Mouse (Mus musculus): ENCODE data around the gene Nufip1. TPM values are rescaled to one million over a fixed set of nuclear protein-coding genes. Genes with fewer than 3 reads are reported as not detected.

The Nufip1 gene
- polyA plus RNA-seq, 1 experiment from 2014 or later = 16.5 TPM

GRCm38 (mm10) chr14:76145868-76146267, 35.2 kb downstream of the Nufip1 start:
- Histone ChIP-seq H3K36me3 (no peaks in the 10 kb centered on the region), H3K27ac (no peak overlapping the region), H3K9ac (no peak overlapping the region), H3K27me3 (no peaks in the 10 kb centered on the region), H3K4me2 (no peak overlapping the region), H3K4me1 (peaks cover 18% of the 10 kb centered on the region), H3K4me3 (no peak overlapping the region), H3K9me3 (no peaks in the 10 kb centered on the region)
- ATAC-seq (ENCODE audit: borderline replicate concordance, extremely low read depth, low FRiP score, low TSS enrichment) = no peak
- WGBS = 40% methylated on average over 7 of the region's 7 CpGs

DNA sequence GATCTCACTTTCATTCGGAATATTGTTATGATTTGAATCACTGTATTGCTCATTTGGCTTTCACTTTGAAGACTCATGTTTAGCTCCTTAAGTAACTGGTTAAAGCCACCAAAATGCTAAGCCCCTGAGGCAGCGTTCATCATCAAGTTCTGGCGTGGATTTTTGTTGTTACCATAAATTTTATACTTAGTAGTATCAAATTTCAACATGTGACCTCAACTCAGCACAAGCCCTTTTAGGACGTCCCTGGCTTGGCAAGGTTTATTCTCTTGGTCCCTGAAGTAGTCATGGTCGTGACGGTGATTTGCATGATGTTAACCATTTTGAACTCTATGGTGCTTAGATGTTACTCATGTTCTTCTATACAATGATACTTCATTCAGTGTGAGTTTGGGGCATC, 36.4 kb downstream of the Nufip1 start:
- WGBS = 60% methylated on average over 6 of the region's 6 CpGs
- Histone ChIP-seq H3K36me3 (no peaks in the 10 kb centered on the region), H3K9me3 (no peaks in the 10 kb centered on the region), H3K27me3 (no peaks in the 10 kb centered on the region), H3K4me3 (no peak overlapping the region), H3K9ac (no peak overlapping the region), H3K4me1 (peaks cover 26% of the 10 kb centered on the region), H3K27ac (no peak overlapping the region), H3K4me2 (no peak overlapping the region)
- ATAC-seq (ENCODE audit: borderline replicate concordance, extremely low read depth, low FRiP score, low TSS enrichment) = no peak

GRCm38 (mm10) chr14:76148294-76148693, 37.6 kb downstream of the Nufip1 start:
- Histone ChIP-seq H3K4me1 (peaks cover 30% of the 10 kb centered on the region), H3K36me3 (no peaks in the 10 kb centered on the region), H3K9me3 (no peaks in the 10 kb centered on the region), H3K4me2 (no peak overlapping the region), H3K27ac (no peak overlapping the region), H3K9ac (no peak overlapping the region), H3K27me3 (no peaks in the 10 kb centered on the region), H3K4me3 (no peak overlapping the region)
- no peak for ATAC-seq (ENCODE audit: borderline replicate concordance, extremely low read depth, low FRiP score, low TSS enrichment)
- 73% methylated on average over 10 of the region's 10 CpGs for WGBS

DNA sequence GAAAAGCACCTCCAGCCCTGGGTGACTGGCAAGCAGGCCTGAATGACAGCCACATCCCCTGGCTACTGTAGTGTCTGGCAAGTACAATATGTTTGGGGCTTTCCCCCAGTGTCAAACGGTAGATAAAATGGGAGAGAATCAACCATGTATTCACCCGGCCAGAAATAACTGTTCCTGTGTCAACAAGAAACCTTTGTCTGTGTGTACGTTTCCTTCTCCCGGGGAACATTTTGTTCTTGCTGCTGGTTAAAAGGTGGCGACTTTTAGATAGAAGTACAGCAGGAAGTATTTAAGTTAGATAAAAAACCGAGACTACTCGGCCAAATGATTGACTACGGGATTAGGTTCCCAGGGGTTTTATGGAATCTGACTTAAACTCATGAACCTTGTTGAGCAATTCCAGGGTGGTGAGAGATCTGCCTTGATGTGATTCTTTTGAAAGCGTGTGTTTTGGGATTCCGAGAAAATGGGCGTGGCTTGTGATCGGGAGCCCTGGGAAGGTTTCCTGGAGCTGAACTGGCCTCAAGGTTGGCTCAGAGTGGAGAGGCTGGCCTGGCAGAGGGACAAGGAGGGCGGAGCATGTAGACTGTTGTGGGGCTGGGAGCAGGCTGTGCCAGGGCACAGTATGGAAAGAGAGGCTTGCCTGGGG, 39.0 kb downstream of the Nufip1 start:
- Histone ChIP-seq H3K27me3 (no peaks in the 10 kb centered on the region), H3K36me3 (no peaks in the 10 kb centered on the region), H3K27ac (peak overlapping the region; percentile 46), H3K4me1 (peaks cover 34% of the 10 kb centered on the region), H3K4me3 (peak overlapping the region; percentile 36), H3K9me3 (no peaks in the 10 kb centered on the region), H3K4me2 (peak overlapping the region; percentile 48), H3K9ac (peak overlapping the region; percentile 21)
- WGBS = 11% methylated on average over 13 of the region's 13 CpGs
- ATAC-seq (ENCODE audit: borderline replicate concordance, extremely low read depth, low FRiP score, low TSS enrichment) = peak; percentile 58; the same call in 1 of the 2 replicates

- no peaks in the 10 kb centered on the region for H3K27me3 ChIP-seq
- no peaks in the 10 kb centered on the region for H3K9me3 ChIP-seq
- no peak overlapping the region for H3K4me3 ChIP-seq
- peaks cover 34% of the 10 kb centered on the region for H3K4me1 ChIP-seq
- H3K4me2 ChIP-seq = peak overlapping the region; percentile 48; the same call in 1 of the 2 replicates
- WGBS = 75% methylated on average over 11 of the region's 11 CpGs
- no peak overlapping the region for H3K9ac ChIP-seq
- ATAC-seq (ENCODE audit: borderline replicate concordance, extremely low read depth, low FRiP score, low TSS enrichment) = no peak
- peak overlapping the region; percentile 46; the same call in 1 of the 2 replicates for H3K27ac ChIP-seq
- no peaks in the 10 kb centered on the region for H3K36me3 ChIP-seq
These were observed 39.8 kb downstream of the Nufip1 start for GRCm38 (mm10) chr14:76150499-76150898.

GRCm38 (mm10) chr14:76151011-76151410, 40.3 kb downstream of the Nufip1 start:
- H3K27ac ChIP-seq = no peak overlapping the region
- ATAC-seq (ENCODE audit: borderline replicate concordance, extremely low read depth, low FRiP score, low TSS enrichment) = no peak

DNA sequence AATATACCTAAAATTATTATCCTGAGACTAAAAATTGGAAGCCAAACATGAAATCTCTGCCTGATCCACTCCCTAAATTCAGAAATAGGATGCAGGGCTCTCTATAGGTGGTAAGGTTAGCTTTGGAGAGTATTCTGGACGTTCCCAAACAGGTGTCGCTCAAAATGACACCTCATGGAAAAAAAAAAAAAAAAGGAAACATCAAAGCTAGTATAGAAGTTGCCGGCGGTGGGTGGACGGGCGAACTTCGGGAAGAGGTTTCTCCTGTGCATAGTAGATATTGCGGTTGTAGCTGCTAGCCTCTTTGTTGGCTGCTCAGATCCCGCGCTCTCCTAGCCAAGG, 41.1 kb downstream of the Nufip1 start:
- H3K27me3 ChIP-seq = no peaks in the 10 kb centered on the region
- H3K9me3 ChIP-seq = no peaks in the 10 kb centered on the region
- H3K9ac ChIP-seq = peak overlapping the region; percentile 84
- ATAC-seq (ENCODE audit: borderline replicate concordance, extremely low read depth, low FRiP score, low TSS enrichment) = no peak
- peak overlapping the region; percentile 61 for H3K4me3 ChIP-seq
- peaks cover 34% of the 10 kb centered on the region for H3K4me1 ChIP-seq
- WGBS = under 1% methylated on average over 10 of the region's 10 CpGs
- H3K4me2 ChIP-seq = peak overlapping the region; percentile 71
- H3K27ac ChIP-seq = peak overlapping the region; percentile 99
- no peaks in the 10 kb centered on the region for H3K36me3 ChIP-seq

More at GRCm38 (mm10) chr14:76151011-76151410, 40.3 kb downstream of the Nufip1 start:
- Histone ChIP-seq H3K36me3 (no peaks in the 10 kb centered on the region), H3K4me1 (peaks cover 34% of the 10 kb centered on the region), H3K27me3 (no peaks in the 10 kb centered on the region), H3K9me3 (no peaks in the 10 kb centered on the region), H3K9ac (no peak overlapping the region), H3K4me2 (no peak overlapping the region), H3K4me3 (no peak overlapping the region)
- 65% methylated on average over 2 of the region's 2 CpGs for WGBS

DNA sequence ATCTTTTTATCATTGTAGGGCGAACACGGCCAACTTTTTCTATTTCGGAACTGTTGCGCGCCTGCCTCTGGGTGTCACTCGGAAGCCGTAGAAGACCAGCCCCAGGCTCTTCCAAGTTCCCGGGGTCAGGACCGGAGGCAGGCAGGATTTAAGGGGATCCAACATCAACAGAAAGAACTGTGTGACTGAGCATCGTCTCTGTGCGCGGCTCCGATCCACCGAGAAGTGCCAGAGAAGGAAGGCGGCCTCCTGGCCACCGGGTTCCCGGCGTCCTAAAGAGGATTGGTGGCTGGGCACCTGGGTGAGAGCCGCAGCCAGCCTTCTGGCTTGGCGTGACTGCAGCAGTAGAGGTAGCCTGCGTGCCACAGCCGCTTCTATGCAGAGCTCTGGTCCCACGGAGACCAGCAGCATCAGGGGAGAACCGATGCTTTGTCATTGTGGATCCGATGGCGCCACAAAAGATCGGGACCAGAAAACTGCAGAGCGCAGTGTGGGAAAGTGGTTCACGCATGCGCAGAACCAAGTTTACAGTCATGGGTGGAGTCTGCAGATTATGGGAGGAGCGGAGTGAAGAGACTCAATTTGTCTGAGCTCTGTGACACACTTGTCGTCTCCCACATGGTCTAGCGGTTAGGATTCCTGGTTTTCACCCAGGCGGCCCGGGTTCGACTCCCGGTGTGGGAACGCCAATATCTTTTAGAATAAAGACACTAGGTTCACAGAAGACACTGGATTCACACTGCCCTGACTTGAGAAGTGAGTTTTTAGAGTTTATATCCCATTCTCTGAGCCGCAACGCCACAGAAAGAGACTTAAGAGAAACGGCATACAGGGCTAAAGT, 41.7 kb downstream of the Nufip1 start:
- peak overlapping the region; percentile 61 for H3K4me3 ChIP-seq
- no peaks in the 10 kb centered on the region for H3K9me3 ChIP-seq
- peak overlapping the region; percentile 71 for H3K4me2 ChIP-seq
- peak overlapping the region; percentile 84 for H3K9ac ChIP-seq
- H3K27ac ChIP-seq = peak overlapping the region; percentile 99
- no peaks in the 10 kb centered on the region for H3K27me3 ChIP-seq
- H3K4me1 ChIP-seq = peaks cover 37% of the 10 kb centered on the region
- peak; percentile 92 for ATAC-seq (ENCODE audit: borderline replicate concordance, extremely low read depth, low FRiP score, low TSS enrichment)
- no peaks in the 10 kb centered on the region for H3K36me3 ChIP-seq
- WGBS = under 1% methylated on average over 41 of the region's 41 CpGs

GRCm38 (mm10) chr14:76153003-76153675, 42.4 kb downstream of the Nufip1 start:
- Histone ChIP-seq H3K4me2 (peak overlapping the region; percentile 71), H3K9ac (peak overlapping the region; percentile 22; the same call in 1 of the 2 replicates), H3K27ac (peak overlapping the region; percentile 99), H3K9me3 (no peaks in the 10 kb centered on the region), H3K4me1 (peaks cover 37% of the 10 kb centered on the region), H3K36me3 (no peaks in the 10 kb centered on the region), H3K27me3 (no peaks in the 10 kb centered on the region), H3K4me3 (peak overlapping the region; percentile 61)
- peak; percentile 8; the same call in 1 of the 2 replicates for ATAC-seq (ENCODE audit: borderline replicate concordance, extremely low read depth, low FRiP score, low TSS enrichment)
- 5% methylated on average over 24 of the region's 24 CpGs for WGBS

DNA sequence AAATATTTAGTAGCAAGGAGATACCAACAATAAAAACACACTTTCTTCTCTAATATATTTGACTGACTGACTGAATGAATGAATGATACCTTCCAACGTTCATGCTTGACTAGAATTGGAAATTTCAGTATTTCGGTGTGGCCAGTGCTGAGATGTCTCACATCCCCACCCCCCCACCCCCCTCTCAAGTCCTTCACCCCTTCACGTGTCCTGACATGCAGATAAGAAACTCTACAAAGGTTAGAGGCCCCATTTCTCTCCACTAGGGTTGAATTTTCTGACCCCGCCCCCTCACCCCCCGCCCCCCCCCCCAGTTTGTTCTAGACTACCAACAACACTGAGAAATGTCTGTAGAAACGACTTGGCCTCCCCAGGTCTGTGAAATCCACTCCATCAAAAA, 43.1 kb downstream of the Nufip1 start:
- H3K4me1 ChIP-seq = peaks cover 37% of the 10 kb centered on the region
- no peak for ATAC-seq (ENCODE audit: borderline replicate concordance, extremely low read depth, low FRiP score, low TSS enrichment)
- H3K4me3 ChIP-seq = no peak overlapping the region
- no peaks in the 10 kb centered on the region for H3K27me3 ChIP-seq
- H3K36me3 ChIP-seq = no peaks in the 10 kb centered on the region
- no peak overlapping the region for H3K27ac ChIP-seq
- no peak overlapping the region for H3K9ac ChIP-seq
- WGBS = 17% methylated on average over 6 of the region's 6 CpGs
- no peak overlapping the region; the same call in 1 of the 2 replicates for H3K4me2 ChIP-seq
- no peaks in the 10 kb centered on the region for H3K9me3 ChIP-seq

DNA sequence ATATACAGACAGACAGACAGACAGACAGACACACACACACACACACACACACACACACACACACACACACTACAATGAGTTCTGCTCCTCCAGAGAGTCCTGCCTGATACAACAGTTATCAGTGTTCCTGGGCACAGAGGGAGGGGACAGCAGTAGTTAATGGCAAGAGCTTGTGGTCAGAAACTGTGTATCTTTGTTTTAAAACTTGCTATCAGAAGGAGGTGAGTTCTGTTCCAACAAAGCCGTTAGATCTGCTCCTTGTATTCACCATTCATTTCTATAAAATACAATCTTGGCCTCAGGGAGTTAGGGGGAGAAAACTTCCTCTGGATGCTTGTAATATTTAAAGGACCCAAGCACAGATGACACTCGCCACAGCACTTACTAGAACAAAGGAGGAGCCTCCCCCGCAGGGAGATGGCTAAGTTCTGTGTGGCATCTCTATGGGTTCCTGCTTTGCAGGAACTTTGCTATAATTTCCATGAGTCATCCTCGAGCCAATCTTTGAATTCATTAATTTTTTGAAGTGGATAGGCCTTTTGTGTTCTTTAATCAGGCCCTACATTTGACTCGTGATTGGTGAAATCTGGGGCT, 47.6 kb downstream of the Nufip1 start:
- Histone ChIP-seq H3K9ac (no peak overlapping the region), H3K4me2 (no peak overlapping the region), H3K36me3 (no peaks in the 10 kb centered on the region), H3K4me3 (no peak overlapping the region), H3K4me1 (peaks cover 7% of the 10 kb centered on the region), H3K27ac (no peak overlapping the region), H3K9me3 (no peaks in the 10 kb centered on the region), H3K27me3 (0 out of 2 replicates have a peak, but pooled peaks cover under 1% of the 10 kb centered on the region)
- 60% methylated on average over 5 of the region's 5 CpGs for WGBS
- ATAC-seq (ENCODE audit: borderline replicate concordance, extremely low read depth, low FRiP score, low TSS enrichment) = no peak

Data from lung, embryonic 15.5 days (tissue).